8 mouse cellular contexts compared by ENCODE assay signal in genomic region chr10:105840928-105841888, GRCm38 (mm10). TPM values are rescaled to one million over a fixed set of nuclear protein-coding genes. Genes with fewer than 3 reads are reported as not detected.
DNase-seq lines count a peak whose midpoint lies in the region; ATAC-seq and TF ChIP-seq lines count a peak whose summit lies in the region.

TSS of gene Ccdc59 (plus strand) at chr10:105841067.
TSS of gene Mettl25 (minus strand) at chr10:105841380.

- WGBS in hindbrain, postnatal 0 days, result under 1% methylated on average over 88 of the region's 90 CpGs

- H3K27ac ChIP-seq in gastrocnemius, adult 2 months, result peak within 1 kb of the TSS; percentile 99
- peak within 1 kb of the TSS; percentile 89 for H3K27ac ChIP-seq in hindbrain, postnatal 0 days
- H3K27ac ChIP-seq in left cerebral cortex, adult 2 months, result peak within 1 kb of the TSS; percentile 100

- TF ChIP-seq CTCF in gastrocnemius, adult 2 months (IDR thresholded peaks at IDR 0.05), result peak; percentile 84
- peak; percentile 65 for TF ChIP-seq CTCF in hindbrain, postnatal 0 days (IDR thresholded peaks at IDR 0.05; ENCODE audit: low read depth)
- TF ChIP-seq CTCF in left cerebral cortex, adult 2 months (IDR thresholded peaks at IDR 0.05), result peak; percentile 93

- peak within 1 kb of the TSS; percentile 71 for H3K9ac ChIP-seq in hindbrain, postnatal 0 days (replicated peaks; ENCODE audit: low read length)

- ATAC-seq in common myeloid progenitor, adult 5-6 weeks (replicated peaks; ENCODE audit: low read depth, poor library complexity, severe bottlenecking), result peak; percentile 96
- ATAC-seq in hindbrain, postnatal 0 days, result peak; percentile 99
- peak; percentile 96 for ATAC-seq in megakaryocyte, adult 5-6 weeks (ENCODE audit: poor library complexity, severe bottlenecking)

- H3K4me2 ChIP-seq in hindbrain, postnatal 0 days (ENCODE audit: low read depth, low read length), result peak within 1 kb of the TSS; percentile 73

- no peaks in the 10 kb centered on the region for H3K9me3 ChIP-seq in hindbrain, postnatal 0 days (ENCODE audit: low read length)

- intact Hi-C loops in gastrocnemius, adult 2 months (cut with DNase I), result loop anchor here (5.0 kb wide), 1 partner anchor 746 kb away; no protein-coding TSS in a partner anchor
- intact Hi-C loops in left cerebral cortex, adult 2 months (cut with DNase I), result loop anchor here (10.0 kb wide), 1 partner anchor 634 kb away; the partner anchor contains the start of gene Ppfia2

- peaks cover 17% of the 10 kb centered on the region for H3K36me3 ChIP-seq in hindbrain, postnatal 0 days (ENCODE audit: insufficient read depth, low read length)

- DNase-seq in ZHBTc4 (ENCODE audit: low read depth, low spot score), result peak; percentile 97
- DNase-seq in gastrocnemius, adult 2 months, result peak; percentile 98
- DNase-seq in hindbrain, postnatal 0 days (ENCODE audit: low spot score), result peak; percentile 98
- DNase-seq in left cerebral cortex, adult 2 months (ENCODE audit: extremely low spot score in 1 of 2, low spot score in 2 of 2), result peak; percentile 98 to 99
- peak; percentile 97 to 98 for DNase-seq in right cerebral cortex, adult 2 months (ENCODE audit: low spot score in 2 of 2)
- peak; percentile 97 for DNase-seq in urinary bladder, postnatal 14 days (ENCODE audit: low spot score)

- peak within 1 kb of the TSS; percentile 86 for H3K4me3 ChIP-seq in gastrocnemius, adult 2 months
- H3K4me3 ChIP-seq in hindbrain, postnatal 0 days (ENCODE audit: low read length), result peak within 1 kb of the TSS; percentile 79
- peak within 1 kb of the TSS; percentile 99 for H3K4me3 ChIP-seq in left cerebral cortex, adult 2 months

- H3K27me3 ChIP-seq in hindbrain, postnatal 0 days (ENCODE audit: insufficient read depth, low read length), result no peaks in the 10 kb centered on the region

- peaks cover 6% of the 10 kb centered on the region; the same call in 1 of the 2 replicates for H3K4me1 ChIP-seq in hindbrain, postnatal 0 days (ENCODE audit: insufficient read depth, low read length)

RNA-seq across cellular contexts. Expression of gene Ccdc59, which starts in this region (rescaled TPM):
- total RNA-seq in common myeloid progenitor, adult 5-6 weeks (2017), result 32.0 and 42.1 TPM in 2 replicates
- 10 to 100 TPM; 10.1 to 12.7 TPM for total RNA-seq in gastrocnemius, adult 2 months (2021)
- 8.2 and 9.1 TPM in 2 replicates for total RNA-seq in hindbrain, postnatal 0 days (2014; rRNA removed)
- polyA plus RNA-seq in hindbrain, postnatal 0 days (2015; fragmentation: Nextera tagmentation; extraction: Ambion mirVana), result 42.9 and 47.5 TPM in 2 replicates
- total RNA-seq in left cerebral cortex, adult 2 months (2021), result 10 to 100 TPM; 18.4 to 21.8 TPM
- total RNA-seq in megakaryocyte, adult 5-6 weeks (2015), result 40.7 and 43.5 TPM in 2 replicates
- 25.6 and 30.0 TPM in 2 replicates for total RNA-seq in megakaryocyte, adult 5-6 weeks (2017)

RNA-seq across cellular contexts. Expression of gene Mettl25, which starts in this region (rescaled TPM):
- total RNA-seq in common myeloid progenitor, adult 5-6 weeks (2017), result 10.8 and 15.9 TPM in 2 replicates
- 1 to 10 TPM; 3.5 to 4.1 TPM for total RNA-seq in gastrocnemius, adult 2 months (2021)
- 19.0 and 19.8 TPM in 2 replicates for total RNA-seq in hindbrain, postnatal 0 days (2014; rRNA removed)
- polyA plus RNA-seq in hindbrain, postnatal 0 days (2015; fragmentation: Nextera tagmentation; extraction: Ambion mirVana), result 16.0 TPM in 2 replicates
- 1 to 10 TPM; 8.4 to 9.6 TPM for total RNA-seq in left cerebral cortex, adult 2 months (2021)
- total RNA-seq in megakaryocyte, adult 5-6 weeks (2015), result 8.1 and 9.0 TPM in 2 replicates
- total RNA-seq in megakaryocyte, adult 5-6 weeks (2017), result 9.5 and 13.3 TPM in 2 replicates

Comparison
In these comparisons a context has a peak if more than half of its experiments do, and no peak if none do; other contexts are left out.
1. Peak in every context shown above with its lines: DNase-seq, ATAC-seq, H3K4me3 ChIP-seq and H3K27ac ChIP-seq.